Mouse (Mus musculus) frontal cortex, postnatal 10 days (tissue): ENCODE data around the gene Eogt.

ENCODE experiments used
- DNase-seq, 2 experiments: peaks; one replicate each; pipeline ENCODE4 v3.0.0; 2022; ENCODE audit warnings: low spot score in 2 of 2, mixed read lengths in 1 of 2

Gene Eogt

DNA sequence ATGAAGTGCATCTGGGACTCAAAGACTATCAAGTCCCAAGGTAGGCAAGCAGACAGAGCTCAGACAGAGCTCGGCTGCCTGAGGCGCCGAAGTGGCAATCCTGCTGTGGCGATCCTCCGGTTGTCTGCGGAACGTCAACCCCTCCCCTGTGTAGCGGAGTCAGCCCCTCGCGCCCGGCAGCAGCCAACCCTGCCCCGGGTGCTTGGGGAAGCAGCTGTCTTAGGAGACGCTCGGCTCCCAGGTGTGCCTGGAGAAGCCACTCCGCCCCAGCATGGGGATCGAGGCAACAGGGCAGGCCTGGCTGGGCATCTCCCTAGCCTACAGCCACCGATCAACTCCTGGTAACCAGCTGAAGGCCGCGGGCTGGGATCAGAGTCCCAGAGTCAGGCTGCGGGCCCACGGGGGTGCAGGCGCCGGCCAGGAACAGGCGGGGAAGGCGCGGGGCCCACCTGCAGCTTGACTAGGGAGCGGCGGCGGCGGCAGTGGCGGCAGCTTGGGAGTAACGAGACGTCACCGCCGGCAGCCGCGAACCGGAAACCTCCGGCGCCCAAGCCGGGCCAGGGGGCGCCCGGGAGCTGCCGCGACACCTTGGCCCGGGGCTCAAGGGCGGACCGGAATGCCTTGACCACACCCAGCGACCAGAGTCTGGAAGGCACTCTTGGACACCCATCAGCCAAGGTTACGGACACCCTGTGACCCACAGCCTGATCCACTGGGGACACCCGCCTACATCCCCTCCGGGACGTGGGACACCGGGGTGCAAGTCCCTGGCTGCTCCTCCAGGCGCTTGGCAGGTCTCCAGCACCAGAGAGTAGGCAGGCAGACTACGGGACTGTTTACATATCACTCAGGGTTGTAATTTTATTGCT, at the start of gene Eogt:
Gene Eogt (minus strand): TSS at position 800 of the 869 bp plus-strand sequence.
- DNase-seq = peak; percentile 48 to 73

DNA sequence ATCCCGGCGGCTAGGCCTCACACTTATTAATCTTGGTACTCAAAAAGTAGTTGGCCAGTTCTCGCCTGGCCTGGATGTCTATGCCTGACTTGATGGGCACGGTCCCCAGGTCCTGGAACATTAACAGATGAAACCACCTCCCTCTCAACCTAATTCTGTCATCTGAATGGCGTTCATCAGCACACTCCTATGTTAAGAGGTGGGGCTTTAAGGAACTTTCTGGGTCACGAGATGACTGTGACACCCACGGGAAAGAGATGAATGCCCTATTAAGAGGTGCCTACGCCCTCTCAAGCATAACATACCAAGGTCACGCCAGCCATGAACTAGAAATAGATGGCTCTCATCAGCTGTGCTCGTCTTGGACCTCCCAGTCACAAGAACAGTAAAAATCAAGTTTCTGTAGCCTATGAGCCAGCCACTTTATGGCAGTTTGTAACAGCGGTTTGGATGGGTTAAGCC, 30.4 kb upstream of the Eogt start:
- no peak for DNase-seq

- peak; percentile 91 to 94 for DNase-seq
Observed at GRCm38 (mm10) chr6:97178491-97179366, 29.7 kb upstream of the Eogt start, which contains the start of gene Tmf1. TSS of gene Tmf1 (minus strand) at chr6:97179122.

GRCm38 (mm10) chr6:97175716-97176115, 26.7 kb upstream of the Eogt start:
- DNase-seq = no peak

DNA sequence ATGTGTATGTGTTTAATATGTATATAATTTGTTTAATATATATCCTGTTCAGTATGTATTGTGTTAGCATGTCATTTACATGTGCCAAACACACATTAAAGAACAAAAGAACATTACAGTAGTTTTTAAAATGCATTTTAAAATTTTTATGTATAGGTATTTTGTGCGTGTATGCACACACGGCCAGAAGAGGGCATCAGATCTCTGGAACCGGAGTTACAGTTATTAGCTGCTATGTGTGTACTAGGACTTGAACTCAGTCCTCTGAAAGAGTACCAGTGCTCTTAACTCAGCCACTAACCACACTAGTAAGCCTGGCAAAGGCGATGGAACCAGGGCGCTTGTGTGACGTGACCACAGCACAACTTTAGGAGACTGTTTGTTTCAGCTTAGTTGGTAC, 1.2 kb upstream of the Eogt start:
- no peak for DNase-seq

- no peak for DNase-seq
Observed at GRCm38 (mm10) chr6:97149721-97150120, 739 bp upstream of the Eogt start.

GRCm38 (mm10) chr6:97147755-97148382, 1.1 kb downstream of the Eogt start:
- peak; percentile 20 to 43 for DNase-seq

DNA sequence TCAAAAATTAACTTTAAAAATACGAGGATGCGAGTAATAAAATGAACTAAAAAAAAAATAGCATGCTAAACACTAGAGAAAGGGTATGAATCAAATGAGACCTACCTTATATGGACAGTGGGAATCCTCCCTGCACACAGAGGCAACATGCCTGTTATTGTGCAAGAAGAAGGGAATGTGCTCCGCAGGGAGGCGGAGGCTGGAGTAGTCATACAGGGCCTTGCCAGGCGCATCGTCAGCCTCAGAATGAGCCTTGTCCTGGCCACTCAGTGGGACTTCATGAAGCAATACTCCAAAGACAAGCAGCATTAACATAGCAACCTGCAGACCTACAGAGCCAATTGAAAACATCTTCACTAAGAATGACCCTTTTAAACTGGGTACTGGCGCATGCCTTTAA, 3.8 kb downstream of the Eogt start:
- DNase-seq = no peak

- DNase-seq = no peak
Observed at GRCm38 (mm10) chr6:97144359-97144758, 4.6 kb downstream of the Eogt start.

DNA sequence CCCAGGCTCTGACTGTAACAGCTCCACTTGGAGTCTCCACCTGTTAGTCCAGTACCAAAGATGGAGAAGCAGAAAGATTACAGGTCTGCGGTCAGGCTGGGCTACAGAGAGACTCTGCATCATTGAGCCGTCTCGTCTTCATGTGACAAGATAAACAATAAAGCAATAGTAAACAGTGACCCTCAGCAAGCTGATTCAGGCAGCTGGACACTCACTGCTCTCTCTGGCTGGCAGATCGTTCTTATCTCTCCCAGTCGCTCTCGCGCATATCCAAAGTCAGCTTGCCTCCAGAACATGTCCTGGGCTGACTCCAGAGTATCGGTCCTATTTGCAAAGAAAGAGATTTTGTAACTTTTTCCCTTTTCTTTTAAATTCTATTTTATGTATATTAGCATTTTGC, 6.4 kb downstream of the Eogt start:
- DNase-seq = no peak

GRCm38 (mm10) chr6:97141811-97142210, 7.2 kb downstream of the Eogt start:
- DNase-seq = no peak

- no peak for DNase-seq
Observed at GRCm38 (mm10) chr6:97132707-97133303, 16.2 kb downstream of the Eogt start.

DNA sequence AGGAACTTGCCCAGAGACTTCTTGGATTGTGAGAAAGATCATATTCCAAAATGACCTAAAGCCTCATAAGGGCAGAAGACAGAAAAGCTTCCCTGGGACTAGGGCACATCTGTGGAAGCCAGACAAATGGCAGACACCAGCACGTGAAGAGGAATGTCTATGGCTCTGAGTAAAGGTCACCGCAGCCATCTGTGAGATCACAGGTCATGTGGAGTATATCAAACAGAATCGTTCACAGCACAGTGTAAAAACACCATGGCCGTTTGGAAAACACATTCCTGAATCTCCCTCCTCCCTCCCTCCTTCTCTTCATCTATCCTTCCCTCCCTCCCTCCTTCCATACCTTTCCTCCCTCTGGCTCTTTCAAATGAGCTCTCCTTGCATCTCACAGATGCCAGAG, 17.2 kb downstream of the Eogt start:
- no peak for DNase-seq

DNA sequence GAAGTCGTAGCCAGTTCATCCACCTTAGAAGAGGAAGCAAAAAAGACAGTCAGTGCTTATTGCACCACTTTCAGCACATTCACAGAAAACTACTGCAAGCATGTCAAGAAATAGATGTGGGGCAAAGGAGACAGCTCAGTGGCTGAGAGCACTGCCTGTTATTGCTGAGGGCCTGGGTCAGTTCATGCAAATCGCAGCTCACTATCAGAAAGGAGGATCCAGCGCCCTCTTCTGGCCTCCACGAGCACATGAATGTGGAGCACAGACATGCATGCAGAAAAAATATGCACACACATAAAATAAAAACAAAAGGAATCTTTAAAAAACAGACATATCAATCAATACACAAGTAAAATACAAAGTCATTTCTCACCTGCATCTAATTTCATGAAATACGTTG, 18.0 kb downstream of the Eogt start:
- DNase-seq = no peak

GRCm38 (mm10) chr6:97124336-97125010, 24.5 kb downstream of the Eogt start:
- no peak for DNase-seq

- DNase-seq = no peak
Observed at GRCm38 (mm10) chr6:97120922-97121321, 28.1 kb downstream of the Eogt start.

DNA sequence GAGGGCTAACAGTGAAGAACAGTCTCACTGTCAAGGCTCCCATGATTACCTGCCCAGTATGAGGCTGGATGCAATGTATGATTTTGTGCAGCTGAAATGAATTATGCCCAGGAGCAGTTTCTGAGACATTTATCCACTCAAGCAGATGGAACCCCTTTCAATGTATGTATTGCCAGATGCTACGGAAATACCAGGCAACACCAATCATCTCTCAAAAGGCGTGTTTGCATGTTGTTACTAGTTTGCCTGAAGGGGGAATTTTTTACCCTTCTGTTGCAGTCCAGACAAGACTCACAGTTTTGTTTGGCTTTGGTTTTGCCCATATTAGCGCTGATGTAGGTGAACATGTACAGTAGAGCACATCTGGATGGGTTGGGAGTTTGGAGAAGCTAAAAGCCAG, 30.7 kb downstream of the Eogt start:
- DNase-seq = no peak

- DNase-seq = no peak
Observed at GRCm38 (mm10) chr6:97116896-97117295, 32.1 kb downstream of the Eogt start.

GRCm38 (mm10) chr6:97114821-97115220, 34.2 kb downstream of the Eogt start:
- DNase-seq = no peak

DNA sequence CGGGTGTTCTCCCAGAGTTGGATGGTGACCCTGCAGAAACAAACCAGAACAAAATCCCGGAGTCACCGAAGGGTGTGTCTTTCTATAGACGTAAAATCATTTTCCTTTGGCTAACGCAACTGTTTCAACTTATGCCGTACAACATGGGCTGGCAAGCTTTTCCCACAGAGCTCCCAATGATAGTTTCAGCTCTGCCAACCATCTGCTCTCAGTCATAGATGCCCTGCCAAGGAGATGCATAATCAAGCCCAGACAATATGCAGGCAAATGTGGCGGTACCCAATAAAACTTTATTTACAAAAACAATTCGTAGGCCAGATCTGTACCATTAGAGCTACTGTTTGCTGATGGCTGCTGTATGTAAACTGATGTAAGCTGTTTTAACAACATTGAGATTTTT, 36.8 kb downstream of the Eogt start:
- no peak for DNase-seq

DNA sequence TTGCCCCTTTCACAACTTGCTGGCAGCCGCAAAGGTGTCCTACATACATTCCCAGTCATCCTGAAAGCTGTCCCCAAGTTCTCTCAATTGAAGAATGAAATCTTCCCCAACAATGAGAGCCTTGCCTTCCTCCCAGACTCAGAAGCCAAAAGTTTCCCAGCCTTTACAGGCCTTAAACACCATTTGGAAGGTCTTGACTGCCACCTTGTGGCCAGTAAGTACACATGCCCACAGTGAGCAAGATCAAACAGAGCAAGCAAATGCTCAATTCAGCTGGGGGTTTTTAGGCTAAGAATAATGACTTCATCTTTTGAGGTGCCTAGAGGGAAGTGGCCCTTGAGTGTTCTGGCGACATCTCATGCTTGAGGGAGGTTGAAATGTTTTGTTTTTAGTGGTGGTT, 42.2 kb downstream of the Eogt start:
- peak in 1 of 2 experiments; percentile 43 for DNase-seq
